Mouse (Mus musculus): Measurements from ENCODE around the gene Plekhm2. TPM values are rescaled to one million over a fixed set of nuclear protein-coding genes. Genes with fewer than 3 reads are reported as not detected.

Plekhm2 gene
- polyA plus RNA-seq, 1 experiment from 2014 or later = 6.5 TPM

- Histone ChIP-seq H3K9ac (replicated peaks; ENCODE audit: low read depth, low read length) (no peak overlapping the region), H3K36me3 (ENCODE audit: control insufficient read depth, insufficient read depth, low read length) (peaks cover 10% of the 10 kb centered on the region; the same call in 1 of the 2 replicates), H3K27ac (ENCODE audit: low read depth, low read length) (no peak overlapping the region), H3K4me1 (ENCODE audit: control insufficient read depth, insufficient read depth, low read length) (no peaks in the 10 kb centered on the region), H3K4me2 (ENCODE audit: low read depth, low read length) (no peak overlapping the region), H3K9me3 (ENCODE audit: control insufficient read depth, low read length) (no peaks in the 10 kb centered on the region), H3K4me3 (ENCODE audit: low read depth, low read length) (no peak overlapping the region), H3K27me3 (ENCODE audit: control insufficient read depth, insufficient read depth, low read length) (no peaks in the 10 kb centered on the region)
- 93% methylated on average over 5 of the region's 5 CpGs for WGBS
- ATAC-seq (ENCODE audit: low read depth) = no peak
Measured at GRCm38 (mm10) chr4:141622580-141622979, 42.1 kb downstream of the Plekhm2 start.

- Histone ChIP-seq H3K4me2 (ENCODE audit: low read depth, low read length) (no peak overlapping the region), H3K36me3 (ENCODE audit: control insufficient read depth, insufficient read depth, low read length) (peaks cover 9% of the 10 kb centered on the region; the same call in 1 of the 2 replicates), H3K27me3 (ENCODE audit: control insufficient read depth, insufficient read depth, low read length) (no peaks in the 10 kb centered on the region), H3K4me1 (ENCODE audit: control insufficient read depth, insufficient read depth, low read length) (no peaks in the 10 kb centered on the region), H3K9me3 (ENCODE audit: control insufficient read depth, low read length) (no peaks in the 10 kb centered on the region), H3K4me3 (ENCODE audit: low read depth, low read length) (no peak overlapping the region), H3K27ac (ENCODE audit: low read depth, low read length) (no peak overlapping the region), H3K9ac (replicated peaks; ENCODE audit: low read depth, low read length) (no peak overlapping the region)
- no peak for ATAC-seq (ENCODE audit: low read depth)
- WGBS = 86% methylated on average over 8 of the region's 8 CpGs
Measured at GRCm38 (mm10) chr4:141622091-141622490, 42.6 kb downstream of the Plekhm2 start.

- no peak overlapping the region for H3K4me2 ChIP-seq (ENCODE audit: low read depth, low read length)
- no peak overlapping the region for H3K27ac ChIP-seq (ENCODE audit: low read depth, low read length)
- ATAC-seq (ENCODE audit: low read depth) = no peak
- no peaks in the 10 kb centered on the region for H3K4me1 ChIP-seq (ENCODE audit: control insufficient read depth, insufficient read depth, low read length)
- H3K9me3 ChIP-seq (ENCODE audit: control insufficient read depth, low read length) = no peaks in the 10 kb centered on the region
- 87% methylated on average over 8 of the region's 8 CpGs for WGBS
- no peak overlapping the region for H3K9ac ChIP-seq (replicated peaks; ENCODE audit: low read depth, low read length)
- no peaks in the 10 kb centered on the region for H3K27me3 ChIP-seq (ENCODE audit: control insufficient read depth, insufficient read depth, low read length)
- H3K36me3 ChIP-seq (ENCODE audit: control insufficient read depth, insufficient read depth, low read length) = peaks cover 6% of the 10 kb centered on the region; the same call in 1 of the 2 replicates
- no peak overlapping the region for H3K4me3 ChIP-seq (ENCODE audit: low read depth, low read length)
Measured at GRCm38 (mm10) chr4:141621297-141621696, 43.4 kb downstream of the Plekhm2 start.

GRCm38 (mm10) chr4:141619299-141619883 is 45.3 kb downstream of the Plekhm2 start:
- ATAC-seq (ENCODE audit: low read depth) = no peak
- no peak overlapping the region for H3K4me2 ChIP-seq (ENCODE audit: low read depth, low read length)
- H3K27ac ChIP-seq (ENCODE audit: low read depth, low read length) = no peak overlapping the region
- H3K4me1 ChIP-seq (ENCODE audit: control insufficient read depth, insufficient read depth, low read length) = no peaks in the 10 kb centered on the region
- no peaks in the 10 kb centered on the region for H3K36me3 ChIP-seq (ENCODE audit: control insufficient read depth, insufficient read depth, low read length)
- WGBS = 83% methylated on average over 9 of the region's 9 CpGs
- no peaks in the 10 kb centered on the region for H3K9me3 ChIP-seq (ENCODE audit: control insufficient read depth, low read length)
- H3K9ac ChIP-seq (replicated peaks; ENCODE audit: low read depth, low read length) = no peak overlapping the region
- H3K4me3 ChIP-seq (ENCODE audit: low read depth, low read length) = no peak overlapping the region
- no peaks in the 10 kb centered on the region for H3K27me3 ChIP-seq (ENCODE audit: control insufficient read depth, insufficient read depth, low read length)

- Histone ChIP-seq H3K9me3 (ENCODE audit: control insufficient read depth, low read length) (no peaks in the 10 kb centered on the region), H3K36me3 (ENCODE audit: control insufficient read depth, insufficient read depth, low read length) (no peaks in the 10 kb centered on the region), H3K4me2 (ENCODE audit: low read depth, low read length) (peak within 1 kb of the TSS; percentile 30), H3K9ac (replicated peaks; ENCODE audit: low read depth, low read length) (no peak within 1 kb of the TSS), H3K27ac (ENCODE audit: low read depth, low read length) (no peak within 1 kb of the TSS), H3K27me3 (ENCODE audit: control insufficient read depth, insufficient read depth, low read length) (no peaks in the 10 kb centered on the region), H3K4me1 (ENCODE audit: control insufficient read depth, insufficient read depth, low read length) (no peaks in the 10 kb centered on the region), H3K4me3 (ENCODE audit: low read depth, low read length) (no peak within 1 kb of the TSS)
- WGBS = 28% methylated on average over 19 of the region's 20 CpGs
- ATAC-seq (ENCODE audit: low read depth) = no peak
Measured at GRCm38 (mm10) chr4:141618565-141619243, 46.0 kb downstream of the Plekhm2 start, which contains the start of gene Tmem82. Gene Tmem82, minus strand, starts transcription at chr4:141618633.

GRCm38 (mm10) chr4:141617863-141618564 is 46.7 kb downstream of the Plekhm2 start:
- no peaks in the 10 kb centered on the region for H3K36me3 ChIP-seq (ENCODE audit: control insufficient read depth, insufficient read depth, low read length)
- no peaks in the 10 kb centered on the region for H3K27me3 ChIP-seq (ENCODE audit: control insufficient read depth, insufficient read depth, low read length)
- peak overlapping the region; percentile 30 for H3K4me2 ChIP-seq (ENCODE audit: low read depth, low read length)
- no peak overlapping the region for H3K27ac ChIP-seq (ENCODE audit: low read depth, low read length)
- 12% methylated on average over 22 of the region's 22 CpGs for WGBS
- no peak for ATAC-seq (ENCODE audit: low read depth)
- no peak overlapping the region for H3K9ac ChIP-seq (replicated peaks; ENCODE audit: low read depth, low read length)
- no peaks in the 10 kb centered on the region for H3K9me3 ChIP-seq (ENCODE audit: control insufficient read depth, low read length)
- no peaks in the 10 kb centered on the region for H3K4me1 ChIP-seq (ENCODE audit: control insufficient read depth, insufficient read depth, low read length)
- H3K4me3 ChIP-seq (ENCODE audit: low read depth, low read length) = no peak overlapping the region

GRCm38 (mm10) chr4:141617299-141617698 is 47.4 kb downstream of the Plekhm2 start:
- no peaks in the 10 kb centered on the region for H3K36me3 ChIP-seq (ENCODE audit: control insufficient read depth, insufficient read depth, low read length)
- no peaks in the 10 kb centered on the region for H3K27me3 ChIP-seq (ENCODE audit: control insufficient read depth, insufficient read depth, low read length)
- no peaks in the 10 kb centered on the region for H3K9me3 ChIP-seq (ENCODE audit: control insufficient read depth, low read length)
- ATAC-seq (ENCODE audit: low read depth) = no peak
- H3K4me2 ChIP-seq (ENCODE audit: low read depth, low read length) = peak overlapping the region; percentile 30
- WGBS = 6% methylated on average over 19 of the region's 20 CpGs
- H3K9ac ChIP-seq (replicated peaks; ENCODE audit: low read depth, low read length) = no peak overlapping the region
- no peak overlapping the region for H3K4me3 ChIP-seq (ENCODE audit: low read depth, low read length)
- H3K27ac ChIP-seq (ENCODE audit: low read depth, low read length) = no peak overlapping the region
- H3K4me1 ChIP-seq (ENCODE audit: control insufficient read depth, insufficient read depth, low read length) = no peaks in the 10 kb centered on the region

GRCm38 (mm10) chr4:141616811-141617210 is 47.9 kb downstream of the Plekhm2 start:
- Histone ChIP-seq H3K4me1 (ENCODE audit: control insufficient read depth, insufficient read depth, low read length) (no peaks in the 10 kb centered on the region), H3K27ac (ENCODE audit: low read depth, low read length) (no peak overlapping the region), H3K4me3 (ENCODE audit: low read depth, low read length) (no peak overlapping the region), H3K36me3 (ENCODE audit: control insufficient read depth, insufficient read depth, low read length) (no peaks in the 10 kb centered on the region), H3K27me3 (ENCODE audit: control insufficient read depth, insufficient read depth, low read length) (no peaks in the 10 kb centered on the region), H3K9me3 (ENCODE audit: control insufficient read depth, low read length) (no peaks in the 10 kb centered on the region), H3K4me2 (ENCODE audit: low read depth, low read length) (no peak overlapping the region), H3K9ac (replicated peaks; ENCODE audit: low read depth, low read length) (no peak overlapping the region)
- ATAC-seq (ENCODE audit: low read depth) = no peak
- 83% methylated on average over 6 of the region's 6 CpGs for WGBS

- H3K4me2 ChIP-seq (ENCODE audit: low read depth, low read length) = no peak overlapping the region
- H3K9me3 ChIP-seq (ENCODE audit: control insufficient read depth, low read length) = no peaks in the 10 kb centered on the region
- 82% methylated on average over 14 of the region's 14 CpGs for WGBS
- H3K4me3 ChIP-seq (ENCODE audit: low read depth, low read length) = no peak overlapping the region
- no peak overlapping the region for H3K27ac ChIP-seq (ENCODE audit: low read depth, low read length)
- no peaks in the 10 kb centered on the region for H3K27me3 ChIP-seq (ENCODE audit: control insufficient read depth, insufficient read depth, low read length)
- no peaks in the 10 kb centered on the region for H3K4me1 ChIP-seq (ENCODE audit: control insufficient read depth, insufficient read depth, low read length)
- H3K36me3 ChIP-seq (ENCODE audit: control insufficient read depth, insufficient read depth, low read length) = no peaks in the 10 kb centered on the region
- H3K9ac ChIP-seq (replicated peaks; ENCODE audit: low read depth, low read length) = no peak overlapping the region
- no peak for ATAC-seq (ENCODE audit: low read depth)
Measured at GRCm38 (mm10) chr4:141614946-141615345, 49.8 kb downstream of the Plekhm2 start.

All from neural tube, embryonic 14.5 days (tissue).